Mouse (Mus musculus): Measurements from ENCODE around the gene Nfia.

Gene Nfia

DNA sequence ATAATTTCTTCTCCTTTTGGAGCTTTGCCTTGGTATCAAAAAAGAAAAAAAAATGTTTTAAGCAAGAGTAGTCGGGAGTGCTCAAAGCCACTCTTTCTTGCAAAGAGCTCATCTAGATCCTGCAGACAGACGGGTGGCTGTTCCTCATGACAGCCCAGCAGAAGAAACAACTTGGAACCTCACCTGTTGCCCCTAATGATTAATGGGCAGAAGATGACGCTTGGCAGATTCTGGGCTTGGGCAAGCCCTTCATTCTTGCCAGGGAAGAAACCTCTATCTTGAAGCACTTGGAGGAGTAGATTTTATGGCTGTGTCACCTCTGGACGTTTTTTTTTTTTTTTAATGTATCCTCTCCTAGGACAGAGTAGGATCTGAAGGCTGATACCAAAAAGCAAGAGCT, 285.2 kb downstream of the Nfia start:
- no peak for ATAC-seq (ENCODE audit: low TSS enrichment)

DNA sequence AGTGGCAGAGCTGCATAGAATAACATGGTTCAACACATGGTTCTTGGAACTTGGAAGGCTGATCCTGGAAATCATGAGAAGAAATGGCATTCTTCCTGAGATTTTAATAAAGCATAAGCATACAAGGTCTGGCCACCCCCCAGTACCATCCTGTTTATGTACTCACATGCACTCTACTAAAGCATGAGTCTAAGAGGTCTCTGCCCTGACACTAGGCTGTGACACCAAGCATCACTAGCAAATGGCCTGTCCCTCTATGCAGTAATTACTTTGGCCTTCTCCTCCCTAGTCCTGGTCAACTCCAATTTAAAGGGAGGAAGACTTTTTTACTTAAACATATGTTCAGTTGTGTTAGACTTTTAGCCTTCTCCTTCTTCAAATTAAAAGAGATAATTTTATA, 285.6 kb downstream of the Nfia start:
- ATAC-seq (ENCODE audit: low TSS enrichment), result no peak

DNA sequence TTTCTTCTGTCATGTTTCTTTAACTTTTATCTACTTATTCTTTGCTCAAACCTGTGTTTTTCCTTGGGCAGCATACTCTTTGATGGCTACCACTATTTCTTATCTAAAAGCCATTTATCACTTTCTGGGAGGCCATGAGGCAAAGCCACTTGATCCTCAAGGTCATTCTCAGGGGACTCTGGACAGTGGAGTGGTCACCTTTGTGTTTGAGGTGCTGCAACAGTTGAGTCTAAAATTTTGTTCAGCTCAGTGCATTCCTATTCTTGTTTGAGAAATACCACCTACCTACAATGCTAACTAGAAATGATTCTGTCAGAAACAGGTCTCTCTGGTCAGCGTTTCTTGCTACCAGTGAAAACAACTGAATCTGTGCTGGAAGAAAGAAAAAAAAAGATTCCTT, 288.1 kb downstream of the Nfia start:
- no peak for ATAC-seq (ENCODE audit: low TSS enrichment)

DNA sequence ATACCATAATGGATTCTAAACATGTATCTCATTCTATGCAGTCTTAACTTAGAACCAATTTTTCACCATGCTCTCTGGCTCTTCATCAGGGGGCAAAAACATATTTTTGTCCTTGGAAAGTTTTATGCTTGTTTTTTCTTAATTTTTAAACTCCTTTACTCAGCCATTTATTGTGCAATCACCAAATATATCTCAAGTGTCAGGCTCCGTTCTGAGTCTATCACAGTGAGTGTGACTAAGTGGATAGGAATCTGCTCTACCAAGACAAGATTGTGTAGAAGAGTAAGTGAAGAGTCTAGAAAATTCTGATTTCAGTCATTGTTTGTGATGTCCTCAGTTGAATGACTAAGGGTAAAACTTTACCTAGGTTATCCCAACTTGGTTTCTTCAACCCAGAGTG, 288.6 kb downstream of the Nfia start:
- ATAC-seq (ENCODE audit: low TSS enrichment), result no peak

DNA sequence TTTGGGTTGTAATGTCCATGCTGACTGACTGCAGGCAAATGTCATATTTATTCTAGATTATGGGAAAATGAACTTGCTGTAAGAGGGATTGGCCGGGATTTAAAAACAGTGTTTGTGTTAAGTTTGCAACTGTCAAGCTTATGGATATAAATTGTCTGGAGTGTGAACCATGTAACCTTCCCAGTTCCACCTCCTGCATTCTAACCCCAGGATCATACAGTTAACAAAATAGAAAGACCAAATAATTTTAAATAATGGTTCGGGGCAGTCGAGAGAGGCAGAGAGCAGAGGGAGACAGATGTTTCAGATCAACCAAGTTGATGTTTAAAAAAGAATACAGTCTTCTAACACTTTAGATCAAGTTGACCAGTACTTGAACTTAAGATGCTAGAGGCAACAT, 290.7 kb downstream of the Nfia start:
- ATAC-seq (ENCODE audit: low TSS enrichment), result no peak

DNA sequence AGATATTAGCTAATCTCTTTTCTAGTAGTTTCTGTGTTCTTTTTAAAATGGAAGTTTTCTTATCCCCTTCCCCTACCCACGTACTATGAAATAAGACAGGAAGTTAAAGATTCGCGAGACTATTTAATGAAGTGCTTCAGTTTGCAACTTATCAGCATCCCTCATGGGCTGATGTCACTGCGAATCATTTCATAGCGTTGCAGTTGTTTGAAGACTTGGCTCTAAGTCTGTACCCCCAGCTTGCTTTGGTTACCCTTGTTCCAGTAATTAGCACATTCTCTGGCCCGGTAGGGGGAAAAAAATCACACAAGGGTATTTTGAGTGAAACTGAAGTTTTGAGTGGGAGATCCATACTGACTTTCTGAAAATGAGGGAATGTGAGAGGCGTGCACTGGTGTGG, 303.6 kb downstream of the Nfia start:
- peak; percentile 17; the same call in 1 of the 2 replicates for ATAC-seq (ENCODE audit: low TSS enrichment)

DNA sequence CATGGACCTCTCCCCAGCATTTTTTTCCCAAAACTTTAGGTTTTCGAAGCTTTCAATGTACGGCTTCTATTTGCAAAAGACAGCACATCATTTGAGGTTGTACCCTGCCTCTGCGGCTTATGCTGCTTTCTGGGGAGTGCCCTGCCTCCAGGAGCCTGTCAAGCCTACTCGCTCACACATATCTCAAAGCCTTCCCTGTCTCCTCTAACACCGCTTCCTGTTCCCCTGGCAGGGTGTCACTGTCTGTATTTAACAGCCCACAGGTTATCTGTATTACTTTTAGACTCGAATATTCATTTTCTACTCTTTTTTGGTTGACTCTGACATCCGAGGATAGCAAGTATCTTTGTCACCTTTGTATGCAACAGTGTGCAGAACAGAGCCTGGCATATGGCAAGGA, 304.1 kb downstream of the Nfia start:
- ATAC-seq (ENCODE audit: low TSS enrichment), result peak; percentile 81

DNA sequence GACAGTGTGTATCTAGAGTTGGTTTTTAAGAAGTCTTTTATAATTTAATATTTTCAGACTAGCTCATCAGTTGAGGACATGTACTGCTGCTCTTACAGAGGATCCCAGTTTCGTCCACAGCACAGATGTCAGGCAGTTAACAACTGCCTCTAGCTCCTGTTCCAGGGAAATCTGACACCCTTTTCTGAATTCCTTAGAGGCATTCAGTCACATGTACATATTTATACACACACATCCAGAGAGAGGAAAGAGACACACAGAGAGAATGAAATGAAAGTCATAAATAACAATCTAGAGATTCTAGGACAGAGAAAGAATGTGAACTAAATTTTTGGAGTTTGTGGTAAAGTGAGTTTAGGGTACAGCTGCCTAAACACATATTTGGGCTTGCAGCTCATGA, 308.1 kb downstream of the Nfia start:
- no peak for ATAC-seq (ENCODE audit: low TSS enrichment)

DNA sequence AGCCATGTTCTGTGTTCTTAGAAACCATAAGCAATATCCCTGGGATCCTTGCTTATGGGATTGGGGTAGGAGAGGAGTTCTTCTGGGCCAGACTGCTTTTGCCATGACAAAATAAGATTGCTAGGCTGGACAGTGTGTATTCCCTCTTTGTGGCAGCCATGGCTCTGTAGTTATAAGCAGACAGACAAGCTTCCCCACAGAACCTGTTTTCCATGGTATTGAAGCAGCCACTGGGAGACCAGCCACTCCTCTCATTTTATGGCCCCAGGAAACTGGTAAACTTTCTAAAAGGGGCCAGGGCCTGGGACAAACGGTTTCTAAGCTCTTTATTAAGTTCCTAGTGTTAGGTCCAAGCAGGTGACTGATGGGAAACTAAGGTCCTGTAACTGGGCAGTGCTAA, 309.4 kb downstream of the Nfia start:
- no peak for ATAC-seq (ENCODE audit: low TSS enrichment)

DNA sequence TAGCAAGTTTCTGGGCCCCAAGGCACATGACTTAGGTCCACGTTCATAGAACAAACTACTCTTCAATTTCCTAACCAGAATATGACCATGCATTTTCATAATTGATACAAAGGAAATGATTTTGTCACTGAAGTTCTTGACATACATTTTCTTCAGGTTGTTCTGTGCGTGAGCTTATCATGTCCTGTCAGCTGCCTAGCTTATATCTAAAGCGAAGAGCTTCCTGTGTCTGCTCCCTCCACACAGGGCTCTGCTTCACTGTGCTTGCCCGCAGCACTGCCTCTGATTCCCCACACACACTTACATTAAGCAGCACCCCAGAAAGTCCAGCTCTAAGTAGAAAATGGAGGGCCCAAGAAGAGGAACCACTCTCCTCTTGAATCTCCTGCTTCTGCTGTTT, 310.0 kb downstream of the Nfia start:
- ATAC-seq (ENCODE audit: low TSS enrichment), result no peak

DNA sequence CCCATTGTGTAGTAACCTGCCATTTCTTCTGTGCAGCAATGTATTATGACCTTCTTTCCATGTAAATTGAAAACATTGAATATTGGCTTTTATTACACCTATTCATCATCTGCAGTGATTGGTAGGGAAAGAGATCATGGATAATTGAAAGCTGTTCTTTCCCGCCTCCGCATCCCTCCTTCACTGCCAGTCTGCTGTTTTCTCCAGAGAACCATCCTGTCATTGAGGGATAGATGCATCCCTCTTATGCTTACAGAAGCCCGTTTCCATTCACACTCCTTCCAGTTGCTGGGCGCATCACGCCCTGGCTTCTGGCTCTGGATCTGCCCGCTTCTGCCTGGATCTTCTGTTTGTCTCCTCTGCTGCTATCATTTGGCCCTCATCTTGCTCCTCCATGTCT, 312.5 kb downstream of the Nfia start:
- no peak for ATAC-seq (ENCODE audit: low TSS enrichment)

DNA sequence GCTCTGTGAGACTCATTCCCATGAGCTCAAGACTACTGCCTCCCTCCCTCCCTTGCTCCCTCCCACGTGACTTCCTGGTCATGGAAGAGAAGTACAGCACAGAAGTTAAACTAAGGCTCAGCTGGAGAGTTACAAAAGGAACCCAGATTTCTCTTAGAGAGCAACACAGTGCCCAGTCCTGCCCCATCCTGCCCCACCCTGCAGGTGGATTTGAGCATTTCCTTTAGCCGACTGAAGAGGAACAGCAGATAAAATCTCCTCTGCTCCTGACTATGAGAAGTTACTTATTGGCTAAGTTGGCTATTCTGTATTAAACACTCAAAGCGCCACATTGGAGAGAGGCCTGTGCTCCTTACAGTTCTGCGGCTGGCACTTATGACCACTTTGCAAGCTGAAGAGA, 314.4 kb downstream of the Nfia start:
- ATAC-seq (ENCODE audit: low TSS enrichment), result no peak

DNA sequence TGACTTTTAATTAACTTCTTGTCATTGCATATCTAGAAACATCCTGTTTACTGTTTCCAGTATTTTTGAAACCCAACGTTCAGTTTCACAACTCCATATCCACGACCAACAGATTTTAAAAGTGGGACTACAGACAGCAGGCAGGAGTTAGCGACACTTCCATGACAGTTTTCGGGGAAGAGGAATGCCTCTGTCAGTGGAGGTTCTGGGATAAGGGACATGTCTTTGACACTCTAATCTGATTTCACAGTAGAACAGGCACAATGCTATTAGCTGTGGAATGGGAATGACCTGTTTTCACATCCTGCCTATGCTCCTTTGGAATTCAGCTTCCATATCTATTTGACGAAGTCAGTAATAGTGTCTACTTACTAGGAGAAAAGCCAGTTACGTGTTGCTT, 317.5 kb downstream of the Nfia start:
- ATAC-seq (ENCODE audit: low TSS enrichment), result no peak

DNA sequence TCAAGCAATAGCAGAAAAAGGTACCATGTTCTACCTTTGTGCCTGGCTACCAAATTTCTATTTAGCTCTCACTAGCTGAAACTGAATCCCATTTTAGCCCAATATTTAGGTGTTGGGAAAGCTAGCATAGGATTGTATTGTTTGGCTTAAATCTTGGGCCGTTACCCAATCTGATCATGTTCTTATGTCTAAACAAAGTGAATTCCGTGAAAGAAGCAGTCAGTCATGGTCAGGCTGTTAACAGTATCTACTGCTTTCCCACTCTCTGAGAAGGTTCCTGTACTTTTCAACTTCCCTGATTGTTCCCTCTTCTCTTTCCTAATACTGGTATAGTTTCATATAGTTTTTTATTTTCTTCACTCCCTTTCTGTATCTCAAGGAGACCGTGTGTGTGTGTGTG, 318.1 kb downstream of the Nfia start:
- no peak for ATAC-seq (ENCODE audit: low TSS enrichment)

DNA sequence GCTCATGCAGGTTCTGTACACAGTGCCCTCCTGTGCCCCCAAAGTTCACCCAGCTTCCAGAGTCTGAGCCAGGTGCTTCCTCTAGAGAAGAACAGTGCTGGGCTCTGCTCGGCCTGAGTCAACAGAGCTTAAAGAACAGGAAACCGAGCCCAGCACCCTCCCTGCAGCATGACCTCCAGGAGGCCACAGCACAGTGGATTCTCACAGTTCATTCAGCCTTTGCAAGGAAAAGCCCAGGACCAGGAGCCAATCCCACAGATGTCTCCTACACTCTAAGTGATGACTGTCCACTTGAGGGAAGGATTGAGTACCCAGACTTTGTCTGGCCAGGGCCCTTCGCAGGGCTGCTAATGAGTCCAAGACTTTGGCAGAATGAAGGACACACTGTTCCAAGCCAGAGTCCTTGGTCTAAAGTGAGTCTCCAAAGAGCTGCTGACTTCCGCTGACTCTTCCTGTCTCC, 318.9 kb downstream of the Nfia start:
- ATAC-seq (ENCODE audit: low TSS enrichment), result peak; percentile 67

DNA sequence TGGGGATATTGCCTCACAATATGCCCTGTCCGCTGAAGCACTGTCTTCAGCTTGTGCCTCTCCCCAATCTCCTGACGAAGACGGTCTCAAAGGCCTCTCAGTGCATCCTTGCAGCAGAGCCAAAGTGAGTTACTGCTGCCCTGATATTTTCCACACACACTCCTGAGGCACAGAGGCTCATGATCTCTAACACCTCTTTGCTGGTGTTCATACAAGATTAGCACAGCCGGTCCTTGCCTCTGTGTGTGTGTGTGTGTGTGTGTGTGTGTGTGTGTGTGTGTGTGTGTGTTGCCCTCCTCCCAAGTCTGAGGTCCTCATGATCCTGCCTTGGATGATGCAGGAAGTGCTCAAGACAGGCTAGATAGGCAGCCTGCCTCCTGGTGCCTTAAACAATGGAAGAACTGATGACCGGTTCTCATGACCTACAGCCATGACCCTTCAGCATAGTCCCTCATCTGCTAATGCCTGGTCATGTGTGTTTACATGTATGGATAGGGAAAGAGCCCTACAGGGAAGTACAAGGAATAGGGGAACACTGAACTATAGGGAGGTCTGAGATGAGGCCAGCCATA, 319.5 kb downstream of the Nfia start:
- no peak for ATAC-seq (ENCODE audit: low TSS enrichment)

DNA sequence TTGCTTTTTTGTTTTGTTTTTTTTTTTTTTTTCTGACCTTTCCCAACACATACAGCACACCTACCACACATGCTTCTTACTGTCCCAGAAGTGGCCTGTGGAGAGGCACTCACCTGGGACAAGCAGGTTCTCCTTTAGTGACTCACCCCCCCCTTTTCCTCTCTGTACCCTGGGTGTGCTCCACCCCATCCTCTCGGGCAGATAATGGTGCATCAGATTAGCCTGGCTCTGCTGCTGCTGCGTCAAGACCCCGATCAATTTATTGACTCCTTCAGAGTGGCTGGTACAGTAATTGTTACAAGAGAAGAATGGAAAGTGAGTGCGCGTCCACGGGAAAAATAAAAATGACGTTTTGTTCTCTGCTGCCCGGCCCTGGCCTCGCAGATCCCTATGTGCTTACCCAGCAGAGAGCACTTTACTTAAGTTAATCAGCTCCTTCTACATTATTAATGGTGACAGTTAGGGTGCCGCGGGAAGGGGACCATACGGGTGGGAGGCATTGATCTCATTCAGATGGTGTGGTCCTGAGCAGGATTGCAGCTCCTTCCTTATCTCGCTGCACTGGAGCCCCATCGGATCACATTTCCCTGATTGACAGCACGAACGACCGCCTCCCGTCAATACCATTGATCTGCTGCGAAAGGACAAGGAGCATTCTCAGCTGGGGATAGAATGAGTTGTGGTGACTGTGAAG, 321.7 kb downstream of the Nfia start:
- no peak for ATAC-seq (ENCODE audit: low TSS enrichment)

DNA sequence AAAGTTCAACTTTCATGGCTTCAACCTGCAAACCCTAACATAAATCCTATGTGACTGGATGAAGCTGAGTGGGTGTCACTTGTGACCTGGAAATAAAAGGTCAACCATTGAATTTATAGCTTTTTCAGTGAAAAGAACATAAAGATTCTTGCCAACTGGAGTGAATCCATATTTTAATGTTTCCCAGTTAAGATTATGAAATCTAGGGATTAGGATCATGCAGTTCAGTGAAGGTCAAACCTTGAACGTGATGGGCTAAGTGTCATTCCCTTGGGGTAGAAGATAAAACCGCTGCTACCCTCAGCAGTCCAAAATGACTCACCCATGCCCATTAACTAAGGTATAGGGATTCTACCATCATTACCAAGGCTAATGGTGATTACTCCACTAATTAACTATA, 322.5 kb downstream of the Nfia start:
- ATAC-seq (ENCODE audit: low TSS enrichment), result no peak

DNA sequence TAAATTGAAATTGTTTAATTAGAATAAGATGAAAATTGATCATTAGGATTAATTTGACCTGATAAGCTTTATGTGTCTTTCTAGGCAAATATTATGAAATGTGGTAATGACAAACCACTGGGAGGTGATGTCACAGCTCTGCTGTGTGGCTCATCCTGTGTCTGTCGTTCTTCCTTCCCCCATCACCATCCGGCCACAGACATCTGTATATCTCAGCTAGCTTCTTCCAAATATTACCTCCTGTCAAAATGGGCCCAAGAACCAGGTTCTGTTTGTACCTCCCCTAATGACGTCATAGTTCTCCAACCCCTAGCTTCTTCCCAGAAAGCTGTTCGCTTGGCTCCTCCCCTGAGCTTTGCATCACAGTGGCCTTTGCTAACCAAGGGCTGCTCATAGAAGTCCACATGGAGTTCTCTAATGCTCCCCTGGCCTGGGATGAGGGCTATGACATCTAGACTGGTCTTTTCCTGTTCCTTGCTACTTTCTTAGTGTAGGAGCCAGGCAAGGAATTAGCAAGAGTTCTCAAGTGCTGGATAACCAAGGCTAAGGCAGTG, 324.6 kb downstream of the Nfia start:
- no peak for ATAC-seq (ENCODE audit: low TSS enrichment)

DNA sequence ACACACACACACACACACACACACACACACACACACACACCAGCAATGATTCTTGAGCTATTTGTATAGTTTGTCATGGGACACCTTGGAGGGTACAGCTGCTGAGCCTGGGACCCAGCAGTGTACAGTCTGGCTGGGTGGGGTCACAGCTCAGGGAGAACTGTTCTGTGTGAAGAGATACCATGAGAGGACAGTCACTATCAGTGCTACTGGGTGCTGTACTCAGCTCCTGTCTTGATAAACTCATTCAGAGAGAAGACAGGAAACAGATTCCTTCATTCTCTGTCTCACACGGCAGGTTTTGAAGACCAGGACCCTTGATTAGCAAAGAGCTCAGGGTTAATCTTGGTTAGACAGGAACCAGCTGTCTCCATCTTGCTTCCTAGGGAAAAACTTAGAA, 326.1 kb downstream of the Nfia start:
- ATAC-seq (ENCODE audit: low TSS enrichment), result no peak

DNA sequence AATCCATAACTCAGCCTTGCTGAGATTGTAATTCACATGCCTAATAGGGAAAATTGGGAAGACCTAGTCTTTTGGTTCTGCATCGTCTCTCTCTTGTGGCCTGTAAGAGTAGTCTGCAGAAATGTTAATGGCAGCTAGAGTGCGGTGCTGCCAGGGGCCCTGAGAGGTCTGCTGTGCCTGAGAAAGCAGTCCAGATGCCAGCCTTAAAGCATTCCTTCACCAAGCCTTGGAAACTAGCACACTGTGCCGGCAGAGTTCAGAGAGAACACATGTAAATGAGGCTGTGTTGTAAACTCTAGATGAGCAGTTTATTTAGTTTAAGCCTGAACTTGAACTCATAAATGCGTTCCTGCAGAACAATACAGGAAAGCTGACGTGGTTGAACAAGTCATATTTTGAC, 326.9 kb downstream of the Nfia start:
- ATAC-seq (ENCODE audit: low TSS enrichment), result no peak

DNA sequence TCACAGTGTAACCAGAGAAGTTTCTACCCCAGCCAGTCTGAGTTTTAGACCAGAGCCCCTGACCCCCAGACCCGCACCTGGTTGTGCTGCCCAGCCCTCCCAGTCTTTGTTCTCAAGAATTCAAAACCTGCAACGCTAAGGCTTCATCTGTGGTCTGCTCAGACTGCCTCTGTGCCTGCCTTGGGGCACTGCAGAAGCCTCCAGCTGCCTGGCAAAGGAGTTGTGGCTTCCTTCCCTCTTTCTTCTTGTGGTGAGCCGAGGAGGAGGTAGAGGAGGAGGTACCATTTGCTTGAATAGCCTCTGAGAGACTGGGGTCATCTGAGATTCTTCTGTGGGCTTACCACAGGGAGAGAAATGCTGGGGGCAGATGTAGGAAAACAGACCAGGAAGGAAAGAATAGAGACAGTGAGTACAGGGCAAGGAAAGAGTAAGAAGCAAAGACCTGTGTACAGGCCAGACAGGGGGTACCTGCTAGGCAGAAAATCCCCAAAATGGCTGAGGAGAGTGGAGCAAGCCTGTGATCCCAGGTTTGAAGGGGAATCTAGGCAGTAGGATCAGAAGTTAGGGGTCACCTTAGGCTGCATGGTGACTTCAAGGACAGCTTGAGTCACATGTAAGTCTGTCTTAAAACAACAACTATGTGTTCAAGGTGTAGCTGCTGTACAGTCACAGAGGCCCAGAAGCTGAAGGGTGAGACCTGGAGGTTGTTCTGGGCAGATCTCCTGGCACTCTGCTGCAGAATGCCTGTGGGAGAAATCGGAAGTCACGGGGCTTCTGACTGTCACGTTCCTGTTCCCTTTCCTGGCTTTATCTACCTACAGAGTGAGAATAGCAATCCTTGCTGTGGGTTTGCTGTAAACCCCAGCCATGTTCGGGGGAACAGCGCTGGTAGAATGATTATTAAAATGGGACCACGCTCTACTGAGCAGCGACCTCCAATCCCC, 328.9 kb downstream of the Nfia start:
- no peak for ATAC-seq (ENCODE audit: low TSS enrichment)
